Mouse (Mus musculus) limb, embryonic 14.5 days (tissue): ENCODE results near the gene Sox5. TPM values are rescaled to one million over a fixed set of nuclear protein-coding genes. Genes with fewer than 3 reads are reported as not detected.

Experiments
- ATAC-seq: fragments of 200-750 bp; cut with Nextera tagmentation; 2 replicates; pipeline ENCODE4 v1.8.0; 2017; ENCODE audit warnings: low read depth, moderate number of reproducible peaks, moderate TSS enrichment; ENCODE audit not compliant: low FRiP score
- DNase-seq: peaks from one replicate; pipeline ENCODE4 v3.0.0-alpha.2; 2015; ENCODE audit warnings: low spot score
- H3K27ac ChIP-seq: fragments of 300-500 bp; sonication (generic); replicated peaks from 2 replicates; pipeline ENCODE4 v1.5.1; 2014; ENCODE audit warnings: low read depth, mild to moderate bottlenecking, low read length, moderate library complexity, mixed read lengths
- H3K27me3 ChIP-seq: fragments of 300-500 bp; sonication (generic); 2 replicates; pipeline ENCODE4 v1.6.1; 2014; ENCODE audit warnings: low read length, mixed read lengths; ENCODE audit not compliant: control insufficient read depth, insufficient read depth
- H3K36me3 ChIP-seq: fragments of 300-500 bp; sonication (generic); 2 replicates; pipeline ENCODE4 v1.6.1; 2014; ENCODE audit warnings: mild to moderate bottlenecking, low read length, moderate library complexity, mixed read lengths; ENCODE audit not compliant: control insufficient read depth, insufficient read depth
- H3K4me1 ChIP-seq: fragments of 300-500 bp; sonication (generic); 2 replicates; pipeline ENCODE4 v1.6.1; 2014; ENCODE audit warnings: antibody characterized with exemption, low read length, mixed read lengths; ENCODE audit not compliant: control insufficient read depth, insufficient read depth
- H3K4me2 ChIP-seq: fragments of 300-500 bp; sonication (generic); replicated peaks from 2 replicates; pipeline ENCODE4 v1.6.1; 2014; ENCODE audit warnings: low read depth, mild to moderate bottlenecking, low read length, moderate library complexity; ENCODE audit not compliant: severe bottlenecking
- H3K4me3 ChIP-seq: fragments of 300-500 bp; sonication (generic); replicated peaks from 2 replicates; pipeline ENCODE4 v1.5.1; 2014; ENCODE audit warnings: low read length
- H3K9ac ChIP-seq: fragments of 300-500 bp; sonication (generic); 2 replicates; pipeline ENCODE4 v1.6.1; 2014; ENCODE audit warnings: mild to moderate bottlenecking, low read depth, low read length, moderate library complexity; ENCODE audit not compliant: severe bottlenecking
- H3K9me3 ChIP-seq: fragments of 300-500 bp; sonication (generic); 2 replicates; pipeline ENCODE4 v1.6.1; 2016; ENCODE audit warnings: low read length; ENCODE audit not compliant: control insufficient read depth
- POLR2A ChIP-seq: fragments of 200-500 bp; IDR thresholded peaks from 2 replicates; pipeline ENCODE4 v1.8.0; 2012; ENCODE audit warnings: inconsistent platforms, mild to moderate bottlenecking, moderate library complexity, borderline replicate concordance; ENCODE audit not compliant: insufficient read depth, insufficient read length; ENCODE audit errors: extremely low read depth
- WGBS: fragments of 180-500 bp; shearing (Covaris S2); extraction: QIAGEN DNeasy Blood & Tissue Kit; methylation state at CpG from one replicate; pipeline ENCODE4 v1.1.7; 2014; 5-methylcytosine and 5-hydroxymethylcytosine counted together
- polyA plus RNA-seq, 2 experiments: library from polyadenylated mRNA; depleted of rRNA in 1 of 2; stranded (reverse) in 1 of 2; unstranded in 1 of 2; fragments of >200 nt; fragmentation: Nextera tagmentation in 1 of 2; extraction: Ambion mirVana in 1 of 2; gene quantifications; 2 replicates each; pipeline versions ENCODE4 v1.2.1 to v1.2.3; 2012 to 2014

Gene Sox5
- polyA plus RNA-seq, 2 experiments, result 20.6 to 32.8 TPM

- DNase-seq (no peak), ATAC-seq (no peak)
- no peak for TF ChIP-seq POLR2A
- Histone ChIP-seq H3K27ac (no peak overlapping the region), H3K4me1 (no peaks in the 10 kb centered on the region), H3K36me3 (no peaks in the 10 kb centered on the region), H3K27me3 (no peaks in the 10 kb centered on the region), H3K4me2 (no peak overlapping the region), H3K9ac (no peak overlapping the region), H3K4me3 (no peak overlapping the region), H3K9me3 (peaks cover 11% of the 10 kb centered on the region; the same call in 1 of the 2 replicates)
- 61% methylated on average over 11 of the region's 11 CpGs for WGBS
Observed at GRCm38 (mm10) chr6:144491761-144492415, 289.9 kb downstream of the Sox5 start.

GRCm38 (mm10) chr6:144490896-144491295 lies 290.9 kb downstream of the Sox5 start:
- Histone ChIP-seq H3K27me3 (no peaks in the 10 kb centered on the region), H3K36me3 (no peaks in the 10 kb centered on the region), H3K4me2 (no peak overlapping the region), H3K27ac (no peak overlapping the region), H3K9ac (no peak overlapping the region), H3K4me3 (no peak overlapping the region), H3K9me3 (peaks cover 14% of the 10 kb centered on the region; the same call in 1 of the 2 replicates), H3K4me1 (no peaks in the 10 kb centered on the region)
- WGBS, result 93% methylated on average over 5 of the region's 5 CpGs
- TF ChIP-seq POLR2A, result no peak
- DNase-seq, result no peak
- no peak for ATAC-seq

DNA sequence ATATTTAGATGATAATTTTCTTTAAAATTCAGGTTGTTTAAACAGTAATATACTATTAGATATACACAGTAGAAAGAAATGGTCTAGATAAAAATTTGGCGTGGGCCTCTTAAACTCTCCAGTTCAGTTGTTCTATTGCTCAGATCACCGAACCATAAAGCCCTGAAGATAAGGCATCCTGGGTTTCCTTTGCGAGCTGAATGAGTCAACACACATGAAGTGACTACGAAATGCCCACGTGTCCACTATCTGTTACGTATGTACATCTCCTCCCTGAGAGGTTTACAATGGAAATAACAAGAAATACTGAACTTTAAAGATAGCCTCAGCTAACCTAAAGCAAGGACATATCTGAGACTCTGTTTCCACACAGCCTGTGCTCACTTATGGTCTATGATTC lies 296.2 kb downstream of the Sox5 start:
- Histone ChIP-seq H3K9me3 (peaks cover 14% of the 10 kb centered on the region; the same call in 1 of the 2 replicates), H3K4me2 (no peak overlapping the region), H3K36me3 (no peaks in the 10 kb centered on the region), H3K4me3 (no peak overlapping the region), H3K9ac (no peak overlapping the region), H3K4me1 (no peaks in the 10 kb centered on the region), H3K27ac (no peak overlapping the region), H3K27me3 (no peaks in the 10 kb centered on the region)
- WGBS, result 94% methylated on average over 6 of the region's 6 CpGs
- no peak for ATAC-seq
- no peak for DNase-seq
- no peak for TF ChIP-seq POLR2A

DNA sequence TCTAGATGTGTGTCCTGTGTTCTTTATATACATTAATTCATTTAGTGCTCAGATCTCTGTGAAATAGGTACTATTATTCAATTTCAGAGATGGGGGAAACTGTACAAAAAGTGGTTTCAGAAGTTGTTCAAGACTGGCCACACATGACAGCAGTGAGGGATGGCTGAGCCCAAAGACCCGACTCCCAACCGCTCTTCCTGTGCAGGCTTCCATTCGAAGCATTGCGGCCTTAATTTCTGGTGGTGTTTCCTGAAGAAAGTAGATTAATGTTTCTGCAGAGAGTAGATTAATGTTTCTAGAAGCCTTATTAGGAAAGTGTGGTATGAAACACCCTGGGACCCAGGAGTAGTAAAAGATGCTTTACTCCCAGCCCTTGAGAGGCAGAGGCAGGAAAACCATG lies 298.6 kb downstream of the Sox5 start:
- peaks cover 14% of the 10 kb centered on the region; the same call in 1 of the 2 replicates for H3K9me3 ChIP-seq
- WGBS, result 86% methylated on average over 4 of the region's 4 CpGs
- H3K27ac ChIP-seq, result no peak overlapping the region
- no peaks in the 10 kb centered on the region for H3K27me3 ChIP-seq
- ATAC-seq, result no peak
- H3K4me3 ChIP-seq, result no peak overlapping the region
- H3K36me3 ChIP-seq, result no peaks in the 10 kb centered on the region
- TF ChIP-seq POLR2A, result no peak
- no peak overlapping the region for H3K4me2 ChIP-seq
- DNase-seq, result no peak
- no peaks in the 10 kb centered on the region for H3K4me1 ChIP-seq
- H3K9ac ChIP-seq, result no peak overlapping the region

- Histone ChIP-seq H3K4me2 (no peak overlapping the region), H3K36me3 (no peaks in the 10 kb centered on the region), H3K27me3 (no peaks in the 10 kb centered on the region), H3K4me1 (no peaks in the 10 kb centered on the region), H3K27ac (no peak overlapping the region), H3K9me3 (no peaks in the 10 kb centered on the region), H3K9ac (no peak overlapping the region), H3K4me3 (no peak overlapping the region)
- 13% methylated on average over 5 of the region's 5 CpGs for WGBS
- DNase-seq (no peak), ATAC-seq (no peak)
- no peak for TF ChIP-seq POLR2A
Observed at GRCm38 (mm10) chr6:144480648-144481528, 300.9 kb downstream of the Sox5 start.
